Mouse (Mus musculus): Measurements from ENCODE around the gene Alk.

DNA sequence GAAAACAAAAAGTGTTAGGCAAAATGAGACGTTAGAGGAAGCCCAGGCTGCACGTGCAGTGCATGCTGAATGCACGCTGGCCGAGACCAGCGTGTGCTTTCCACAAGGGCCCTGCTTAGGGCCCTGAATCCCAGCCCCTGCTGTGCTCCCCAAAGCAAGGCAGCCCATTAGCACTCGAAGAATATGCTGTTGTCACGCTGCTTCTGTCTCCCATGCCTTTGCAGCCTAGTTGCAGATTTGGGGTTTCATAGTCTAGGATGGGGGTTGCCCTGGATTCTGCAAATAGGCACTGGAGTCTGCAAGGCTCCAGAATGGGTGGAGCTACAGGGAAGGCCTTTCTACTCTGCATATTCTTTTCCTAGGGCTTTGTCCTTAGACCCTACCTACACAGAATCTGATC is 99.2 kb downstream of the Alk start:
- TF ChIP-seq CTCF (IDR thresholded peaks at IDR 0.05; ENCODE audit: low read depth, low read length) (no peak), POLR2A (IDR thresholded peaks at IDR 0.05; ENCODE audit: extremely low read depth, insufficient read depth, low read length) (no peak)
